19 mouse cellular contexts compared by ENCODE assay signal in the genomic region with DNA sequence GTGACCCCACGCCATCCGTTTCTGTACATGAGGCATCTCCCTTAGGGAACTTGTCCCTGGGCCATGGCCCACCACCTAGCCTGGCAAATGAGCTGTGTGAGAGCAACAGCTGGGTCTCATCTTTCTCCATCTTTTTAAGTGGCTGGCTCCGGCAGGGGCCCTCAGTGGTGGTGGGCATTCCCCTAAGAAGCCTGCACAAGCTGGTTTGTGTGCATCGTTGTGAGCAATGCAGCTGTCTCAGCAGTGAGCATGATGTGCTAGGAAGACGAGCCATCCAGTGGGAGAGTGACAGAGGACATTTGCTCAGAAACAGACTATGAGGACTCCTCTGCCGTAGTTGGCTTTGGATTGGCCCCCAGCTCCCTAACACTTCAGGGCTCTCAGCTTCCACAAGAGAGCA.
DNase-seq lines count a peak whose midpoint lies in the region; ATAC-seq lines count a peak whose summit lies in the region.
"Had no signal": no experiment of that assay in that cellular context is flagged by ENCODE, and none has a peak within 500 bp of the region (broad histone marks: within the 10 kb centered on the region; RNA-seq: fewer than 3 reads in every experiment).

No protein-coding gene starts in this region.

- H3K27ac ChIP-seq in forebrain, embryonic 10.5 days: peak overlapping the region; percentile 26; the same call in 1 of the 2 replicates
- no peak overlapping the region for H3K27ac ChIP-seq in forebrain, embryonic 11.5 days (ENCODE audit: low read depth, low read length)
- H3K27ac ChIP-seq in hindbrain, embryonic 10.5 days: peak overlapping the region; percentile 64
- no peak overlapping the region for H3K27ac ChIP-seq in hindbrain, embryonic 13.5 days
- H3K27ac ChIP-seq in lung, embryonic 16.5 days (ENCODE audit: low read length): peak overlapping the region; percentile 90
- H3K27ac ChIP-seq in limb, embryonic 12.5 days: peak overlapping the region; percentile 64
- H3K27ac ChIP-seq: hindbrain, embryonic 15.5 days; neural tube, embryonic 12.5 days; stomach, embryonic 15.5 days had no signal

- no peak overlapping the region for H3K9ac ChIP-seq in forebrain, embryonic 11.5 days (ENCODE audit: low read length)
- H3K9ac ChIP-seq in hindbrain, embryonic 13.5 days: no peak overlapping the region
- no peak overlapping the region for H3K9ac ChIP-seq in lung, embryonic 16.5 days (ENCODE audit: low read length)
- no peak overlapping the region for H3K9ac ChIP-seq in limb, embryonic 12.5 days (replicated peaks)
- H3K9ac ChIP-seq: forebrain, postnatal 0 days; hindbrain, embryonic 15.5 days; liver, postnatal 0 days; neural tube, embryonic 12.5 days; stomach, embryonic 15.5 days had no signal

- no peaks in the 10 kb centered on the region for H3K36me3 ChIP-seq in forebrain, embryonic 10.5 days (replicated peaks)
- no peaks in the 10 kb centered on the region for H3K36me3 ChIP-seq in forebrain, embryonic 11.5 days (ENCODE audit: control insufficient read depth, insufficient read depth, low read length)
- no peaks in the 10 kb centered on the region for H3K36me3 ChIP-seq in hindbrain, embryonic 10.5 days
- no peaks in the 10 kb centered on the region for H3K36me3 ChIP-seq in hindbrain, embryonic 13.5 days
- no peaks in the 10 kb centered on the region for H3K36me3 ChIP-seq in lung, embryonic 16.5 days (ENCODE audit: control insufficient read depth, insufficient read depth, low read length)
- no peaks in the 10 kb centered on the region for H3K36me3 ChIP-seq in limb, embryonic 12.5 days
- H3K36me3 ChIP-seq: G1E; hindbrain, embryonic 15.5 days; neural tube, embryonic 12.5 days; stomach, embryonic 15.5 days had no signal

- H3K27me3 ChIP-seq in forebrain, embryonic 10.5 days (ENCODE audit: poor library complexity, severe bottlenecking): no peaks in the 10 kb centered on the region
- H3K27me3 ChIP-seq in forebrain, embryonic 11.5 days (ENCODE audit: control insufficient read depth, insufficient read depth, low read length): no peaks in the 10 kb centered on the region
- no peaks in the 10 kb centered on the region for H3K27me3 ChIP-seq in hindbrain, embryonic 10.5 days (ENCODE audit: insufficient read depth, poor library complexity, severe bottlenecking)
- no peaks in the 10 kb centered on the region for H3K27me3 ChIP-seq in hindbrain, embryonic 13.5 days
- H3K27me3 ChIP-seq in lung, embryonic 16.5 days (ENCODE audit: control insufficient read depth, insufficient read depth, low read depth, low read length): no peaks in the 10 kb centered on the region
- no peaks in the 10 kb centered on the region for H3K27me3 ChIP-seq in limb, embryonic 12.5 days
- H3K27me3 ChIP-seq: hindbrain, embryonic 15.5 days; neural tube, embryonic 12.5 days; stomach, embryonic 15.5 days had no signal

- H3K4me1 ChIP-seq in forebrain, embryonic 10.5 days: peaks cover 56% of the 10 kb centered on the region
- 0 out of 2 replicates have a peak, but pooled peaks cover 2% of the 10 kb centered on the region for H3K4me1 ChIP-seq in forebrain, embryonic 11.5 days (replicated peaks; ENCODE audit: control insufficient read depth, insufficient read depth, low read length)
- H3K4me1 ChIP-seq in hindbrain, embryonic 10.5 days (replicated peaks): peaks cover 55% of the 10 kb centered on the region
- H3K4me1 ChIP-seq in hindbrain, embryonic 13.5 days (replicated peaks): peaks cover 30% of the 10 kb centered on the region
- H3K4me1 ChIP-seq in lung, embryonic 16.5 days (replicated peaks; ENCODE audit: control insufficient read depth, insufficient read depth, low read length): peaks cover 42% of the 10 kb centered on the region
- peaks cover 79% of the 10 kb centered on the region for H3K4me1 ChIP-seq in limb, embryonic 12.5 days (replicated peaks)

- 72% methylated on average over 6 of the region's 6 CpGs for WGBS in forebrain, embryonic 10.5 days
- WGBS in forebrain, embryonic 11.5 days: 81% methylated on average over 6 of the region's 6 CpGs
- WGBS in hindbrain, embryonic 10.5 days: 67% methylated on average over 6 of the region's 6 CpGs
- WGBS in hindbrain, embryonic 13.5 days: 75% methylated on average over 6 of the region's 6 CpGs
- 33% methylated on average over 6 of the region's 6 CpGs for WGBS in lung, embryonic 16.5 days
- WGBS in limb, embryonic 12.5 days: 31% methylated on average over 6 of the region's 6 CpGs

- no peaks in the 10 kb centered on the region for H3K9me3 ChIP-seq in forebrain, embryonic 10.5 days
- no peaks in the 10 kb centered on the region for H3K9me3 ChIP-seq in forebrain, embryonic 11.5 days (ENCODE audit: control insufficient read depth, low read length)
- H3K9me3 ChIP-seq in hindbrain, embryonic 10.5 days: no peaks in the 10 kb centered on the region
- no peaks in the 10 kb centered on the region for H3K9me3 ChIP-seq in hindbrain, embryonic 13.5 days
- no peaks in the 10 kb centered on the region for H3K9me3 ChIP-seq in lung, embryonic 16.5 days (ENCODE audit: control insufficient read depth, low read length)
- H3K9me3 ChIP-seq in limb, embryonic 12.5 days: no peaks in the 10 kb centered on the region
- H3K9me3 ChIP-seq: G1E; hindbrain, embryonic 15.5 days; neural tube, embryonic 12.5 days had no signal

- no peak overlapping the region for H3K4me2 ChIP-seq in forebrain, embryonic 11.5 days (ENCODE audit: low read depth, low read length, severe bottlenecking)
- H3K4me2 ChIP-seq in hindbrain, embryonic 13.5 days: no peak overlapping the region
- peak overlapping the region; percentile 34; the same call in 1 of the 2 replicates for H3K4me2 ChIP-seq in lung, embryonic 16.5 days (ENCODE audit: low read depth, low read length)
- H3K4me2 ChIP-seq in limb, embryonic 12.5 days: peak overlapping the region; percentile 40
- H3K4me2 ChIP-seq: hindbrain, embryonic 15.5 days; neural tube, embryonic 12.5 days; stomach, embryonic 15.5 days had no signal

- no peak for ATAC-seq in forebrain, embryonic 11.5 days (replicated peaks; ENCODE audit: low FRiP score)
- no peak for ATAC-seq in hindbrain, embryonic 13.5 days (ENCODE audit: low FRiP score)
- ATAC-seq in lung, embryonic 16.5 days (ENCODE audit: low read depth): peak; percentile 78
- no peak for ATAC-seq in limb, embryonic 12.5 days (ENCODE audit: insufficient number of reproducible peaks, insufficient read depth, low FRiP score, low TSS enrichment, low read depth)
- ATAC-seq: CD4-positive, CD25-positive, alpha-beta regulatory T cell, adult 4 months; forebrain, postnatal 0 days; liver, postnatal 0 days had no signal

- no peak for DNase-seq in forebrain, embryonic 10.5 days (ENCODE audit: extremely low spot score, low spot score)
- no peak for DNase-seq in forebrain, embryonic 11.5 days (ENCODE audit: low spot score)
- no peak for DNase-seq in hindbrain, embryonic 10.5 days (ENCODE audit: low spot score)
- DNase-seq in lung, postnatal 14 days: no peak
- DNase-seq in frontal cortex, adult 2 months (ENCODE audit: extremely low spot score in 1 of 2, low spot score in 1 of 2): no peak
- DNase-seq: cerebellum, adult 8-10 months; forebrain, postnatal 0 days; kidney, adult 2 months; liver; liver, postnatal 0 days; thymus, adult 2 months had no signal

- no peak overlapping the region for H3K4me3 ChIP-seq in forebrain, embryonic 10.5 days
- H3K4me3 ChIP-seq in forebrain, embryonic 11.5 days (ENCODE audit: low read depth, low read length): no peak overlapping the region
- no peak overlapping the region for H3K4me3 ChIP-seq in hindbrain, embryonic 10.5 days
- no peak overlapping the region for H3K4me3 ChIP-seq in hindbrain, embryonic 13.5 days
- no peak overlapping the region for H3K4me3 ChIP-seq in lung, embryonic 16.5 days (ENCODE audit: low read length)
- H3K4me3 ChIP-seq in limb, embryonic 12.5 days (replicated peaks): no peak overlapping the region
- H3K4me3 ChIP-seq: hindbrain, embryonic 15.5 days; neural tube, embryonic 12.5 days; stomach, embryonic 15.5 days had no signal

Comparison
In these comparisons a context has a peak if more than half of its experiments do, and no peak if none do; other contexts are left out.
1. H3K27ac ChIP-seq: peak in forebrain, embryonic 10.5 days (single experiment), hindbrain, embryonic 10.5 days (single experiment), lung, embryonic 16.5 days (single experiment) and limb, embryonic 12.5 days (single experiment); none in forebrain, embryonic 11.5 days (single experiment) and hindbrain, embryonic 13.5 days (single experiment).
2. H3K4me2 ChIP-seq: peak in lung, embryonic 16.5 days (single experiment) and limb, embryonic 12.5 days (single experiment); none in forebrain, embryonic 11.5 days (single experiment) and hindbrain, embryonic 13.5 days (single experiment).